Mouse (Mus musculus) G1E (cell line): ENCODE data around the gene Alpl.

Experiments used
- CTCF ChIP-seq: IDR thresholded peaks from 2 replicates; pipeline ENCODE4 v1.5.1; 2012; ENCODE audit warnings: low read depth, low read length, inconsistent platforms, mixed read lengths
- GATA1 ChIP-seq: IDR thresholded peaks from 2 replicates; pipeline ENCODE4 v1.6.1; 2012; ENCODE audit warnings: borderline replicate concordance, low read length, inconsistent platforms, mixed read lengths
- POLR2AphosphoS5 ChIP-seq: IDR thresholded peaks from 2 replicates; pipeline ENCODE4 v1.6.1; 2012; ENCODE audit warnings: low read depth, low read length, inconsistent platforms; ENCODE audit not compliant: insufficient replicate concordance
- TAL1 ChIP-seq: conservative IDR thresholded peaks from 2 replicates; pipeline ENCODE4 v1.6.1; 2012; ENCODE audit warnings: low read depth, low read length, inconsistent platforms, mixed read lengths

GRCm38 (mm10) chr4:137764621-137765020 lies 31.6 kb downstream of the Alpl start:
- TF ChIP-seq CTCF, result no peak
- no peak for TF ChIP-seq GATA1
- no peak for TF ChIP-seq POLR2AphosphoS5
- no peak for TF ChIP-seq TAL1
